ENCODE assay signal across 16 mouse cellular contexts in the genomic region with DNA sequence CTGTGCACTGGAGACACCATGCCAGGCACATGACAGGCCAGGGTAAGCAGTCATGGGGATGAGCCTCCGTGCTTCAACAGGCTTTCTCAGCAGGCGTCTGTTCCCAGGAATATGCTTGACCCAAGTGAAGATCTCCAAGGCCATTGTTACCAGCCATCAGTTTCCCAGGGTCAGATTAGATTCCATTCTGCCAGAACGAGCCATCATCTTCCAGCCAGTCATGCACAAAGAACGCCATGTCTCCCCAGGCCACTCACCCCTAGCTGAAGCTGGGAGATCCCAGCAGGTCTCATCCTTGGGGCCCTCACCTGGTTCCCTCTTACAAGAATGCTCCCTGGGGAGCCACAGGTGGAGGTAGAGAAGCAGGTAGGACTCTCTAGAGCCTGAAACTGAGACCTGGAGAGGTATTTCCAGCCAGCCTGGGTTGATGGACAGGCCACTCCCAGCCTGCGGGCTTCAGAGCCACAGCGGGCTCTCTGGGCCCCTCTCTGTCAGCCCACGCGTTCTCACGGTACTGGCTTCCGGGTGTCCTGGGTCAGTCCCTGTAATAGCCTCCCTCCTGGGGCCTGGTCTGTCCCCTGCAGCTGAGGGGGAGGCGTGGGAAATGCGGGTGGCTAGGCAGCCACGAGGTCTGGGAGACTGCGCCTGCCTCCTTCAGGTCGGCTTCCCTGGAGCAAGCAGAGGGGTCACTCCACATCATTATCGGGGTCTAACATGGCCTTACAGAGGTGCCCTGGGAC. TPM values are rescaled to one million over a fixed set of nuclear protein-coding genes. Genes with fewer than 3 reads are reported as not detected.
A peak's percentile ranks its signal among the peaks of the same experiment; 100 is the strongest.
DNase-seq lines count a peak whose midpoint lies in the region; ATAC-seq lines count a peak whose summit lies in the region.
"Had no signal": no experiment of that assay in that cellular context is flagged by ENCODE, and none has a peak within 500 bp of the region (broad histone marks: within the 10 kb centered on the region; RNA-seq: fewer than 3 reads in every experiment).

No protein-coding gene starts in this region.

- WGBS in heart, embryonic 11.5 days (ENCODE audit: insufficient replicate concordance): 57% methylated on average over 16 of the region's 16 CpGs
- 52% methylated on average over 16 of the region's 16 CpGs for WGBS in lung, embryonic 16.5 days
- 60% methylated on average over 14 of the region's 16 CpGs for WGBS in embryonic facial prominence, embryonic 14.5 days

- no peaks in the 10 kb centered on the region for H3K27me3 ChIP-seq in heart, embryonic 11.5 days (ENCODE audit: control insufficient read depth, insufficient read depth, low read length)
- H3K27me3 ChIP-seq in lung, embryonic 16.5 days (ENCODE audit: control insufficient read depth, insufficient read depth, low read depth, low read length): no peaks in the 10 kb centered on the region
- no peaks in the 10 kb centered on the region for H3K27me3 ChIP-seq in embryonic facial prominence, embryonic 14.5 days (replicated peaks; ENCODE audit: control insufficient read depth, insufficient read depth, low read length)
- H3K27me3 ChIP-seq: hindbrain, embryonic 12.5 days; limb, embryonic 12.5 days; Patski had no signal

- peak; percentile 20 to 61 for DNase-seq in heart, adult 18-20 months
- DNase-seq in lung, postnatal 14 days: no peak
- DNase-seq in embryonic facial prominence, embryonic 14.5 days (ENCODE audit: low spot score): peak; percentile 49
- peak; percentile 36 for DNase-seq in heart, postnatal 4 days
- DNase-seq: cerebellum, adult 11-12 months; kidney, postnatal 25 days; right cerebral cortex, postnatal 25 days had no signal

- H3K36me3 ChIP-seq in heart, embryonic 11.5 days (ENCODE audit: control insufficient read depth, insufficient read depth, low read length): no peaks in the 10 kb centered on the region
- no peaks in the 10 kb centered on the region for H3K36me3 ChIP-seq in lung, embryonic 16.5 days (ENCODE audit: control insufficient read depth, insufficient read depth, low read length)
- no peaks in the 10 kb centered on the region for H3K36me3 ChIP-seq in embryonic facial prominence, embryonic 14.5 days (ENCODE audit: control insufficient read depth, insufficient read depth, low read length)
- H3K36me3 ChIP-seq: hindbrain, embryonic 12.5 days; limb, embryonic 12.5 days had no signal

- peaks cover 8% of the 10 kb centered on the region; the same call in 1 of the 2 replicates for H3K4me1 ChIP-seq in heart, embryonic 11.5 days (ENCODE audit: control insufficient read depth, insufficient read depth, low read length)
- 0 out of 2 replicates have a peak, but pooled peaks cover 4% of the 10 kb centered on the region for H3K4me1 ChIP-seq in lung, embryonic 16.5 days (replicated peaks; ENCODE audit: control insufficient read depth, insufficient read depth, low read length)
- H3K4me1 ChIP-seq in embryonic facial prominence, embryonic 14.5 days (ENCODE audit: control insufficient read depth, insufficient read depth, low read length): no peaks in the 10 kb centered on the region

- no peak overlapping the region for H3K27ac ChIP-seq in heart, embryonic 11.5 days (ENCODE audit: low read depth, low read length)
- no peak overlapping the region for H3K27ac ChIP-seq in lung, embryonic 16.5 days (ENCODE audit: low read length)
- H3K27ac ChIP-seq in embryonic facial prominence, embryonic 14.5 days (replicated peaks; ENCODE audit: low read depth, low read length): no peak overlapping the region
- H3K27ac ChIP-seq: hindbrain, embryonic 12.5 days; limb, embryonic 12.5 days had no signal

- no peak overlapping the region for H3K4me3 ChIP-seq in heart, embryonic 11.5 days (ENCODE audit: low read depth, low read length)
- H3K4me3 ChIP-seq in lung, embryonic 16.5 days (ENCODE audit: low read length): no peak overlapping the region
- no peak overlapping the region for H3K4me3 ChIP-seq in embryonic facial prominence, embryonic 14.5 days (ENCODE audit: low read depth, low read length)
- H3K4me3 ChIP-seq: hindbrain, embryonic 12.5 days; limb, embryonic 12.5 days had no signal

- H3K4me2 ChIP-seq in heart, embryonic 11.5 days: no peak overlapping the region
- no peak overlapping the region for H3K4me2 ChIP-seq in lung, embryonic 16.5 days (ENCODE audit: low read depth, low read length)
- no peak overlapping the region for H3K4me2 ChIP-seq in embryonic facial prominence, embryonic 14.5 days (ENCODE audit: low read depth, low read length)
- H3K4me2 ChIP-seq: hindbrain, embryonic 12.5 days; limb, embryonic 12.5 days had no signal

- H3K9me3 ChIP-seq in heart, embryonic 11.5 days (replicated peaks; ENCODE audit: control insufficient read depth, low read length): no peaks in the 10 kb centered on the region
- no peaks in the 10 kb centered on the region for H3K9me3 ChIP-seq in lung, embryonic 16.5 days (ENCODE audit: control insufficient read depth, low read length)
- H3K9me3 ChIP-seq in embryonic facial prominence, embryonic 14.5 days (ENCODE audit: control insufficient read depth, low read length): no peaks in the 10 kb centered on the region
- H3K9me3 ChIP-seq: hindbrain, embryonic 12.5 days; limb, embryonic 12.5 days had no signal

- ATAC-seq in heart, embryonic 11.5 days (replicated peaks; ENCODE audit: insufficient number of reproducible peaks, low FRiP score, low TSS enrichment): no peak
- peak; percentile 29; the same call in 1 of the 2 replicates for ATAC-seq in lung, embryonic 16.5 days (ENCODE audit: low read depth)
- peak; percentile 82; the same call in 1 of the 2 replicates for ATAC-seq in embryonic facial prominence, embryonic 14.5 days (ENCODE audit: low read depth)
- no peak for ATAC-seq in megakaryocyte, adult 5-6 weeks (ENCODE audit: poor library complexity, severe bottlenecking)
- ATAC-seq: Patski had no signal

- no peak overlapping the region for H3K9ac ChIP-seq in heart, embryonic 11.5 days (ENCODE audit: low read depth, low read length)
- H3K9ac ChIP-seq in lung, embryonic 16.5 days (ENCODE audit: low read length): no peak overlapping the region
- H3K9ac ChIP-seq in embryonic facial prominence, embryonic 14.5 days (ENCODE audit: low read depth, low read length): no peak overlapping the region
- H3K9ac ChIP-seq: hindbrain, embryonic 12.5 days; limb, embryonic 12.5 days had no signal

RNA-seq across cellular contexts. Expression of gene Ano1, which starts 10.9 kb away (rescaled TPM):
- total RNA-seq in heart, adult 18-20 months (2021): 10 to 100 TPM; 10.3 to 13.0 TPM
- polyA plus RNA-seq in heart, embryonic 11.5 days (2014; fragmentation: Nextera tagmentation; extraction: Ambion mirVana): 14.3 TPM in 2 replicates
- polyA plus RNA-seq in lung, embryonic 16.5 days (2015; fragmentation: Nextera tagmentation; extraction: Ambion mirVana): 111 and 114 TPM in 2 replicates
- polyA plus RNA-seq in embryonic facial prominence, embryonic 14.5 days (2014; fragmentation: Nextera tagmentation; extraction: Ambion mirVana): 20.8 and 22.2 TPM in 2 replicates
- total RNA-seq in heart, postnatal 4 days (2021): 10 to 100 TPM; 12.5 to 15.9 TPM
- not detected in 2 replicates for total RNA-seq in megakaryocyte, adult 5-6 weeks (2015)
- 0.33 TPM in 1 of 2 replicates, not detected in the other for total RNA-seq in megakaryocyte, adult 5-6 weeks (2017)
- total RNA-seq: CH12.LX; megakaryocyte progenitor cell, adult 5-6 weeks; neutrophil, adult 5-6 weeks had no signal

Comparison
In these comparisons a context has a peak if more than half of its experiments do, and no peak if none do; other contexts are left out.
1. ATAC-seq: peak in lung, embryonic 16.5 days (single experiment) and embryonic facial prominence, embryonic 14.5 days (single experiment); none in heart, embryonic 11.5 days (single experiment) and megakaryocyte, adult 5-6 weeks (single experiment).
2. RNA of gene Ano1, which starts 10.9 kb away (total RNA-seq): 12.5 to 15.9 TPM in heart, postnatal 4 days and 10.3 to 13.0 TPM in heart, adult 18-20 months; 0.33 TPM in megakaryocyte, adult 5-6 weeks; every median in the first group is over 4 times any median in the second.